Mouse (Mus musculus): ENCODE results near the gene Prmt6.

GRCm38 (mm10) chr3:110253105-110253504 is 2.3 kb upstream of the Prmt6 start:
- TF ChIP-seq POLR2A (IDR thresholded peaks at IDR 0.05; ENCODE audit: borderline replicate concordance, extremely low read depth, low read depth, low read length) (no peak), CTCF (IDR thresholded peaks at IDR 0.05; ENCODE audit: insufficient read depth, low read length) (no peak)
